Mouse (Mus musculus) lung, embryonic 15.5 days (tissue): Measurements from ENCODE around the gene Ncln. TPM values are rescaled to one million over a fixed set of nuclear protein-coding genes. Genes with fewer than 3 reads are reported as not detected.

Source experiments
- ATAC-seq: fragments of 200-750 bp; cut with Nextera tagmentation; 2 replicates; pipeline ENCODE4 v1.8.0; 2017; ENCODE audit warnings: moderate number of reproducible peaks, borderline replicate concordance; ENCODE audit not compliant: low FRiP score, low TSS enrichment; ENCODE audit errors: extremely low read depth
- H3K27ac ChIP-seq: fragments of 300-500 bp; sonication (generic); 2 replicates; pipeline ENCODE4 v1.5.1; 2015; ENCODE audit warnings: moderate library complexity, mild to moderate bottlenecking, inconsistent platforms
- H3K27me3 ChIP-seq: fragments of 300-500 bp; sonication (generic); 2 replicates; pipeline ENCODE4 v1.6.1; 2015; ENCODE audit warnings: inconsistent platforms
- H3K36me3 ChIP-seq: fragments of 300-500 bp; sonication (generic); 2 replicates; pipeline ENCODE4 v1.6.1; 2015; ENCODE audit warnings: inconsistent platforms
- H3K4me1 ChIP-seq: fragments of 300-500 bp; sonication (generic); 2 replicates; pipeline ENCODE4 v1.6.1; 2015; ENCODE audit warnings: inconsistent platforms
- H3K4me2 ChIP-seq: fragments of 300-500 bp; sonication (generic); 2 replicates; pipeline ENCODE4 v1.6.1; 2015; ENCODE audit warnings: inconsistent platforms, mild to moderate bottlenecking, moderate library complexity
- H3K4me3 ChIP-seq: fragments of 300-500 bp; sonication (generic); 2 replicates; pipeline ENCODE4 v1.5.1; 2015; ENCODE audit warnings: mild to moderate bottlenecking, inconsistent platforms
- H3K9ac ChIP-seq: fragments of 300-500 bp; sonication (generic); 2 replicates; pipeline ENCODE4 v1.6.1; 2015; ENCODE audit warnings: inconsistent platforms
- H3K9me3 ChIP-seq: fragments of 300-500 bp; sonication (generic); 2 replicates; pipeline ENCODE4 v1.6.1; 2016; ENCODE audit warnings: inconsistent platforms
- WGBS: fragments of 180-500 bp; shearing (Covaris S2); methylation state at CpG from one replicate; pipeline ENCODE4 v1.1.7; 2015; 5-methylcytosine and 5-hydroxymethylcytosine counted together
- polyA plus RNA-seq: library from polyadenylated mRNA; unstranded; fragments of >200 nt; fragmentation: Nextera tagmentation; extraction: Ambion mirVana; gene quantifications from 2 replicates; pipeline ENCODE4 v1.2.1, GENCODE M21; 2015

The Ncln gene
- polyA plus RNA-seq, 1 experiment from 2014 or later, result 81.8 TPM

DNA sequence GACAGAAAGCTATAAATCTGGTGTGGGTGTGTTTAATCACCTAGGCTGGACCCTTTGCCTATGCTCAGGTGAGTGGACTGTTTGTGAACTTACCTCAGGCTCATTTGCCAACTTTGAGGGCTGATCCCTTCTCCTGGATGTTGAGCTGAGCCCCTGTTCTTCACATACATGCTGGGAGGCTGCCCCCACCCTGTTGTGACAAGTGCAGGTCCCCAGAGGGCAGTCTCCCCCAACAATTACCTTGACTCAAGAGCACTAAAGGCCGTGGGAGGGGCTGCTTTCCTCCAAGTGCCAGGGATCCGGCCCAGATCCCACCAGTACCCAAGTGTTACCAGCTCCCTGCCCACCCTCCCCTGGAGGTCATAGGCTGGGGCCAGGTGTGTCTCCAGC lies 11.1 kb downstream of the Ncln start:
- H3K27ac ChIP-seq, result no peak overlapping the region
- ATAC-seq, result no peak
- peaks cover 24% of the 10 kb centered on the region for H3K27me3 ChIP-seq
- H3K9me3 ChIP-seq, result no peaks in the 10 kb centered on the region
- H3K4me1 ChIP-seq, result peaks cover 7% of the 10 kb centered on the region; the same call in 1 of the 2 replicates
- H3K9ac ChIP-seq, result no peak overlapping the region
- WGBS, result 19% methylated on average over 2 of the region's 2 CpGs
- H3K36me3 ChIP-seq, result peaks cover 35% of the 10 kb centered on the region
- H3K4me2 ChIP-seq, result no peak overlapping the region
- no peak overlapping the region for H3K4me3 ChIP-seq

DNA sequence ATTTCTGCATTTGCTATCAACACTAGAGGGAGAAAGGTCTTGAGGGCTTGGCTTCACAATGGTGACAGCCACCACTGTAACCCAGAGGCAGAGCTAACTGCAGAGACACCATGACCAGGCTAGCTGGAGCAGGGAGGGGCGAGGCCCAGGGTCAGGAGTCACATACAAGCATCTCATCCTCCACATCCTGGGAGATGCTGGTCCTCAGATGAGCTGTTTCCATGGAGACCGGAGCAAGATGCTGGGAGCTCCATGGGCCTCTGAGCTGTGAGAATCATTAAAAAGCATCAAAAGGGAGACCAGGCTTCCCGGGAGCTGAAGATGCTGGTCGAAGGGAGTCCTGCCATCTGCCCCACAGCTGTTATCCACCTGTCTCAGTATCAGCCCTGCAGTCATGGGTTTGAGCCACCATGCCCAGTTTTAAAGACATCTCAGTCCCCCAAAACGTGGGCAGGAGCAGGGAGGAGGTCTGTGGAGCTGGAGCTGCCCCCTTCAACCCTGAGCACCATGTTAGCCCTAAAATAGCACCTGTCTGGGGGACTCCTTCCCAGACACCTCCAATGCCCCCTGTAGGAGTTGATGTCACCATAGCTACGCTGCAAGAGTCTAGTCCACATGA lies 11.6 kb downstream of the Ncln start:
- Histone ChIP-seq H3K27ac (no peak overlapping the region), H3K4me2 (no peak overlapping the region), H3K27me3 (peaks cover 26% of the 10 kb centered on the region), H3K36me3 (peaks cover 30% of the 10 kb centered on the region), H3K9me3 (no peaks in the 10 kb centered on the region), H3K4me1 (peaks cover 7% of the 10 kb centered on the region; the same call in 1 of the 2 replicates), H3K4me3 (no peak overlapping the region), H3K9ac (no peak overlapping the region)
- 53% methylated on average over 6 of the region's 6 CpGs for WGBS
- no peak for ATAC-seq

DNA sequence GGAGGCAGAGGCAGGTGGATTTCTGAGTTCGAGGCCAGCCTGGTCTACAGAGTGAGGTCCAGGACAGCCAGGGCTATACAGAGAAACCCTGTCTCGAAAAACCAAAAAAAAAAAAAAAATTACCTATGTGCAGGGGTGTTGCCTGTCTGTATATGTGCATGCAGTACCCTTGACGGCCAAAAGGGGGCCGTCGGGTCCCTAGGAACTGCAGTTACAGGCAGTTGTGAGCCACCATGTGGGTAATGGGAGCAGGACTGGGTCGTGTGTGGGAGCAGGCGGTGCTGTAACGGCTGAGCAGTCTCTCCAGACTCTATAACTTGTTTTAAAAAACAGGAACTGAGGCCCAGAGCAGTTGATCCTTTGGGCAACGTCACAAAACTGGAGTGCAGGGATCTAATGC lies 12.2 kb downstream of the Ncln start:
- H3K4me3 ChIP-seq, result no peak overlapping the region
- peaks cover 7% of the 10 kb centered on the region; the same call in 1 of the 2 replicates for H3K4me1 ChIP-seq
- H3K9ac ChIP-seq, result no peak overlapping the region
- peaks cover 26% of the 10 kb centered on the region for H3K27me3 ChIP-seq
- 18% methylated on average over 9 of the region's 9 CpGs for WGBS
- H3K36me3 ChIP-seq, result peaks cover 25% of the 10 kb centered on the region
- no peak for ATAC-seq
- H3K27ac ChIP-seq, result no peak overlapping the region
- H3K4me2 ChIP-seq, result no peak overlapping the region
- H3K9me3 ChIP-seq, result no peaks in the 10 kb centered on the region

DNA sequence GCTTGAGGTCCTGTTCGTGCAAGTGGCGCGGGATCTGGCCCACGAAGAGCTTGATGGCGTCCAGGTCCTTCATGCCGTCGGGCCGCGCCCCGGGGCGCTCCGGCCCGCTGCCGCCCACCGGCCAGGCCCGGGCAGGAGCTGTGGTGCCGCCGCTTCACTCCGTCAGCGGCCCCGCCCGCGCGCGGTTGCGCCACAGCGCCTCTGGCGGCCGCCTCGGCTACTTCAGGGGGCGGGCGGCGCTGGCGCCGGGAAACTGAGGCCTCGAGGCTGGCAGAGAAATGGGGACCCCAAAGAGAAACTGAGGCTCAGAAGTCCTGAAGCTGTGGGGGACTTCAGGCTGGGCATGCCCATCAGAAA lies 13.7 kb downstream of the Ncln start, which contains the start of gene Celf5:
Gene Celf5, minus strand, starts transcription at position 177 of the 357 bp plus-strand sequence.
- ATAC-seq, result peak; percentile 37; the same call in 1 of the 2 replicates
- peak within 1 kb of the TSS; percentile 39 for H3K4me3 ChIP-seq
- H3K27ac ChIP-seq, result no peak within 1 kb of the TSS
- H3K9ac ChIP-seq, result peak within 1 kb of the TSS; percentile 48
- H3K36me3 ChIP-seq, result peaks cover 11% of the 10 kb centered on the region; the same call in 1 of the 2 replicates
- H3K27me3 ChIP-seq, result peaks cover 31% of the 10 kb centered on the region
- peaks cover 7% of the 10 kb centered on the region; the same call in 1 of the 2 replicates for H3K4me1 ChIP-seq
- H3K4me2 ChIP-seq, result peak within 1 kb of the TSS; percentile 96
- H3K9me3 ChIP-seq, result no peaks in the 10 kb centered on the region
- WGBS, result 0% methylated on average over 35 of the region's 36 CpGs

DNA sequence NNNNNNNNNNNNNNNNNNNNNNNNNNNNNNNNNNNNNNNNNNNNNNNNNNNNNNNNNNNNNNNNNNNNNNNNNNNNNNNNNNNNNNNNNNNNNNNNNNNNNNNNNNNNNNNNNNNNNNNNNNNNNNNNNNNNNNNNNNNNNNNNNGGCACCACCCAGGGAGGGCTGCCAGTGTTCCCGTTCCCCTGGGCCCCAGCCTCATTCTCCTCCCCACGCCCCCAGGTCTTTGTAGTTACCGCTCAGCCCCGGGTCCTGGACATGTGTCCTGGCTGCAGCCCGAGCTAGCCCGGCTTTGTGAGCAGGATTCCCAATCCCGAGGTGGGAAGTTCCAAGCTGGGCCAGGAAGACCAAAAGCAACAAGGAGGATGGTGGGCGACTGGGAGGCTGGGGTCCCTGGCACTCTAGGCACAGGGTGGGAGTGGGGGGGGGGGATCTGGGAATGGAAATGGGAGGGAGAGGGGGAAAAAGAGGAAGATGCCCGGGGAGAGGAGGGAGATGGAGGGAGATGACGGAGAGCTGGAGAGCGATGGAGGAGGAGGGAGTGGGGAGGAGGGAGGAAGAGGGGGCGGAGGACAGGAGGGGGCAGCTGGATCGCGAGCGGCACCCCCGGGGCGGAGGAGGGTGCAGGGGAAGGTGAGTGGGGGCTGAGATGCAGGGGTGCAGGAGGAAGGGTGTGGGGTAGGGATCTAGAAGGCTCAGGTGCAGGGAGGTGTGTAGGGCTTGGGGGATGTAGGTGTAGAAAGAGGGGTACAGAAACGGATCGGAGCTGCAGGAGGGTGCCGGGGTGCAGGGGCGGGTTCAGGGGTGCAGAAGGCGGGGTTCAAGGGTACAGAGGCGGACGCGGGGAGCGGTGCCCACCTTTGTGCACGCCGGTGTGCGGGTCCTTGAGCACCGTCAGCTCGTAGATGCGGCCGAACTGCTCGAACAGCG lies 14.3 kb downstream of the Ncln start:
- H3K9ac ChIP-seq, result peak overlapping the region; percentile 48
- peak overlapping the region; percentile 39 for H3K4me3 ChIP-seq
- no peaks in the 10 kb centered on the region for H3K9me3 ChIP-seq
- peak overlapping the region; percentile 96 for H3K4me2 ChIP-seq
- no peak for ATAC-seq
- WGBS, result 2% methylated on average over 33 of the region's 35 CpGs
- peaks cover 7% of the 10 kb centered on the region; the same call in 1 of the 2 replicates for H3K4me1 ChIP-seq
- peaks cover 4% of the 10 kb centered on the region; the same call in 1 of the 2 replicates for H3K36me3 ChIP-seq
- no peak overlapping the region for H3K27ac ChIP-seq
- H3K27me3 ChIP-seq, result peaks cover 37% of the 10 kb centered on the region

DNA sequence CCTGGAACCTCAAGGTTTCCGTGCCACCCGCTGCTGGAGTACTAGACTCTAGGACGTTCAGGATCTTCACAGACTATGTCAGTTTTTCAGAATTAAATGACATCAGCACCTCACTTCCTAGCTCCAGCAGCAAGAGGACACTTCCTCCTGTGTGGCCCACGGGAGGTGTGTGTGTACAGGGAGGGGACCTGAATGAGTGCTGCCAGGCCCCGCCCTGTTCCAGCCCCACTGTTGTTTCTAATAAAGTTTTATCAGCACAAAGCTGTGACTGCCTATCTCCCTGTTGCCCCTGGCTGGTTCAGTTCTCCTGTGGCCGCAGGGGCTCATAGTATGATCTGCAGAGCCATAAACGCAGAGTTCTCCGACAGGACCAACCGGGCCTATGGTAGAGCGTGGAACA lies 21.7 kb downstream of the Ncln start:
- no peak overlapping the region for H3K9ac ChIP-seq
- H3K27ac ChIP-seq, result no peak overlapping the region
- H3K9me3 ChIP-seq, result no peaks in the 10 kb centered on the region
- ATAC-seq, result no peak
- H3K27me3 ChIP-seq, result peaks cover 72% of the 10 kb centered on the region
- 77% methylated on average over 10 of the region's 10 CpGs for WGBS
- H3K36me3 ChIP-seq, result no peaks in the 10 kb centered on the region
- H3K4me1 ChIP-seq, result no peaks in the 10 kb centered on the region
- no peak overlapping the region for H3K4me2 ChIP-seq
- H3K4me3 ChIP-seq, result no peak overlapping the region

DNA sequence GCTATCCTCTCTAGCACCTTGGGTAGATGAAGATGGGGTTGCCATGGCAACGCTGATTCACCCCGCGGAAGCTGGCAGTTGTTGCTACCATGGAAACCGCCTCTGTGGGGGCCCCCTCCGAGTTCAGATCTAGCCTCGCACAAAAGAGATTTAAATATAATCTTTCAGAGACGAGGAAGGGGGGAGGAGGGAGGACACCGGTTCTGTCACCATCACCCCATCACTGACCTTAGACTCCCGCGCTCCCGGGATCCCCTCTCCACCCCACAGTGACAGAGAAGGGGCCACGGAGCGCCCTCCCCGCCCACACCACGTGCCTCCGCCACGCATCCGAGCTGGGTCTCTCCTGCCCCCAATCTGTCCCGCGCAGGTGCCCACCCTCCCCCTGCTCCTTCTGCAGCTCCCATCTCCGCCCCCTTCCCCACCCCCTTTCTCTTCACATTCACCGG lies 23.2 kb downstream of the Ncln start:
- WGBS, result 2% methylated on average over 22 of the region's 22 CpGs
- H3K4me2 ChIP-seq, result no peak overlapping the region
- no peaks in the 10 kb centered on the region for H3K36me3 ChIP-seq
- H3K4me1 ChIP-seq, result no peaks in the 10 kb centered on the region
- no peak overlapping the region for H3K4me3 ChIP-seq
- no peak overlapping the region for H3K27ac ChIP-seq
- ATAC-seq, result no peak
- no peak overlapping the region for H3K9ac ChIP-seq
- H3K9me3 ChIP-seq, result no peaks in the 10 kb centered on the region
- peaks cover 81% of the 10 kb centered on the region for H3K27me3 ChIP-seq

DNA sequence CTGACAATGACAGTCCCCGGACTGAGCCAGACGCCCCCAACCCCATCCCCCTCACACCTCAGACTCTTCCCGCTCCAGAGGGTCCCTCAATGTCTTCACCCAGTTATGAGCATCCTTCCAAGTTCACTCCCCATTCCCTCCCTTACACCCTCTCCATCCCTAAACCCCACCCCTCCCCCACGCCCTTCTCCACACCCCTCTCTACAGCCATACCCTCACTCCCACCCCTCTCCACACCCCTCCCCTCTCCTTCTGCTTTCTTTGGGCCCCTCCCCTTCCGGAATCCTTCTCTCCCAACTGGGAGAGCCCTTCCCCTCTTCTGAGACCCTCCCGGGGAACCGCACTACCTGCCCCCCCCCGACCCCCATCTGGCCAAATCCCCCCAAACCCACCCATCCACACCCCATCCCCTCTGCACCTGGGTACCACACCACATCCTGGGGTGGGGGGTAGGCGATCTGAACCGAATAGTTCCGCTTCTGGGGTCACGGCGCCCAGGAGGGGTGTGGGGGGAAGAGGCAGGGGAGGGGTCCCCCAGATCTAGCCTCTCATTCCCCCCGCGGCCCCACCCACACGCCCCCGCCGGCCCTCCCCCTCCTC lies 23.7 kb downstream of the Ncln start:
- WGBS, result 6% methylated on average over 17 of the region's 18 CpGs
- no peak overlapping the region for H3K9ac ChIP-seq
- no peaks in the 10 kb centered on the region for H3K9me3 ChIP-seq
- peaks cover 82% of the 10 kb centered on the region for H3K27me3 ChIP-seq
- ATAC-seq, result no peak
- no peaks in the 10 kb centered on the region for H3K36me3 ChIP-seq
- no peaks in the 10 kb centered on the region for H3K4me1 ChIP-seq
- no peak overlapping the region for H3K4me3 ChIP-seq
- no peak overlapping the region for H3K27ac ChIP-seq
- no peak overlapping the region for H3K4me2 ChIP-seq

DNA sequence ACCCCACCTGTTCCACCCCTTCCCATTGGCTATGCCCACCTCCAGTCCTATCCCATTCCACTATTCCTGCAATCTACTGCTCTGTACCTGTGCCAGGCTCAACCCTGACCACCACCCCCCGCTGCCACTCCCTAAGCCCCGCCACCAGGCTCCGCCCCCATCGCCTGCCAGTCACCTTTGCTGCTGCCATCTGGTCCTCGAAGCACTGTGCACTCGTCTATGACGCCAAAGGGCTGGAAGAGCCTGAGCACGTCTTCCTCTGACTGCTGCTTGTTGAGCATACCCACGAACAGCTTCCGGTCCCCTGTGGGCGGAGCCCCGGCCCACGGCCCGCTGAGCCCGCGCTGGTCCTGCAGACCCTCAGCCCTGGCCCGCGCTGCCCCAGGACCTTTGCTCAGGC lies 25.7 kb downstream of the Ncln start:
- Histone ChIP-seq H3K9me3 (no peaks in the 10 kb centered on the region), H3K27me3 (peaks cover 86% of the 10 kb centered on the region), H3K4me1 (no peaks in the 10 kb centered on the region), H3K4me3 (no peak overlapping the region), H3K9ac (no peak overlapping the region), H3K36me3 (no peaks in the 10 kb centered on the region), H3K27ac (no peak overlapping the region), H3K4me2 (no peak overlapping the region)
- WGBS, result 34% methylated on average over 18 of the region's 18 CpGs
- no peak for ATAC-seq

DNA sequence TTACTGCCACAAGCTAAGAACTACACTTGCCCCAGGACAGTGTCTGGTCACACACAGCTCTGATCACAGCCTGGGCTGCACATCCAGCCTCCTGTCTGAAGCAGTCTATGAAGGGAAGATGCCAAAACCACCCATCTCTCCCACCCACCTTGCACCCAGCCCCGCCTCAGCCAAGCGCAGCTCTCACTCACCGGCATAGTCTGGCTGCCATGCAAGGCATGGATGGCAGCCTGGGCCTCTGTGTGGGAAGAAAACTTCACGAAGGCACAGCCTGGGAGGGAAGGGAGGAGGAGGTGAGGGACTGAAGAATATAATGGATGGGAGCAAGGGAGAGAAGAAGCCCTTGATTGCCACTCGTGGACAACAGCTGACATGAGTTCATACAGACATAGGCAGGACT lies 26.9 kb downstream of the Ncln start:
- H3K27me3 ChIP-seq, result peaks cover 87% of the 10 kb centered on the region
- H3K4me2 ChIP-seq, result no peak overlapping the region
- H3K9ac ChIP-seq, result no peak overlapping the region
- peaks cover 10% of the 10 kb centered on the region for H3K4me1 ChIP-seq
- no peak overlapping the region for H3K4me3 ChIP-seq
- H3K9me3 ChIP-seq, result no peaks in the 10 kb centered on the region
- no peak for ATAC-seq
- WGBS, result 74% methylated on average over 5 of the region's 5 CpGs
- no peak overlapping the region for H3K27ac ChIP-seq
- H3K36me3 ChIP-seq, result no peaks in the 10 kb centered on the region

DNA sequence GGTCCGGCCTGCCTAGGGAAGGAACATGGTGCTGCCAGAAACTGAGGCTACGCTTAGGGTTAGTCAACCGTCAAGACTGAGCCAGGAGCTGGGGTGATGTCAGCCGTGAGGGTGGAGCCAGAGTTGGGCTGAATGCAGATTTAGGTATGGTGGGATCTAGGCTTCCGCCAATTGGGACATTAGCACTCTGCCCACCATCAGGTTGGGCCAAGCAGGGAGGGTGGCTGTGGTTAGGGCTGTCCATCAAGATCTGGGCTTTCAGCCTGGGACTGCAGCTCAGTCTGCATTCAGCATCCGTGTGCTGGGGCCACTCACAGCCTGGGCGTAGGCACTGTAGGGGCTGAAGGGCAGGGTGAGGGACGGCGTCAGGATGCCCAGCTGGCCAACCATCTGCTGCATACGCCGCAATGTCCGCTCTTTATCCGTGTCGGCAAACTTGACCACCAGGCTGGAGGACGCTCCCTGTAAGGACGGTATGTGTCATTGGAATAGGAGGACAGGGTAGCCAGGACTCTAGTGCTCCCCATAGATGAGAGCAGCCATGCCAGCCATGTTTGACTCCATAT lies 28.4 kb downstream of the Ncln start:
- Histone ChIP-seq H3K9ac (no peak overlapping the region), H3K9me3 (no peaks in the 10 kb centered on the region), H3K27ac (no peak overlapping the region), H3K36me3 (no peaks in the 10 kb centered on the region), H3K4me2 (no peak overlapping the region), H3K4me3 (no peak overlapping the region), H3K27me3 (peaks cover 87% of the 10 kb centered on the region), H3K4me1 (peaks cover 14% of the 10 kb centered on the region)
- ATAC-seq, result no peak
- WGBS, result 79% methylated on average over 16 of the region's 16 CpGs
